Mouse (Mus musculus) CD8-positive naive resting alpha-beta T cell, adult 2 months (primary cell): ENCODE results near the gene Brat1.

Experiments
- DNase-seq, 2 experiments: peaks; one replicate each; pipeline ENCODE4 v3.0.0; 2022; ENCODE audit warnings: low read depth in 2 of 2, low spot score in 2 of 2

The Brat1 gene

DNA sequence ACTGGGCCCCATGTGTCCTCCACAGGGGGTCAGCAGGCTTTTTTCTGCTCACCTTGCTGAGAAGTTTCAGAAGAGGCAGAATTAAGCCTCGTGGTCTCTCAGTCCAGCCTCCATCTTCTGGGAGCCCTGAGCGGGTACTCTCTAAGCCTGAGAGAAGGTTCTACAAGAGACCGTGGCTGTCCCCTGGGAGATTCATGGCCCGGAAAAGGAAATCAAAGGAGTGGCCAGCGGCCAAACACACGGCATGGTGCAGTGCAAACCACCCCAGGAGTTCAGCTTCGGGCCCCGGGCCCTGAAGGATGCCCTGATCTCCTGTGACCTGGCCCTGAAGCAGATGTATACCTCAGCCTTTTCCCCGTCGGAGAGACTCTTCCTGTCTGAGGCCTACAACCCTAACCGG is 36.2 kb downstream of the Brat1 start:
- DNase-seq, result no peak

DNA sequence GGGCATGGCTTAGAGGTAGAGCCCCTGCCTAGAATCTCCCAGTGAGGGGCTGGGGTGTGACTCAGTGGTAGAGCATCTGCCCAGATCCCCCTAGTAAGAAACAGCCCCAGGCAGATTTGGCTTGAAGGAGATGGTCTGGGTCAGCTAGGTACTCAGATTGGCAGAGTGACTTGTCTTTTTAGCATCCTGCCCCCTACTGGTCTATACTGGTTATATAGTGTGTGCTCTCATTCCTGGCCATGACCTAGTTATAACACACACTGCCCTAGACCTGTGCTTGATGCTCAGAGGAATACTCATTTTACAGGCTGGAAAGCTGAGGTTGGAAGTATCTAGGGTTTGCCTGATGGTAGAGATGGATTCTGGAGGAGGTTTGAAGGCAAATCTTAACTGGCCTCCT is 37.1 kb downstream of the Brat1 start:
- DNase-seq, result no peak

DNA sequence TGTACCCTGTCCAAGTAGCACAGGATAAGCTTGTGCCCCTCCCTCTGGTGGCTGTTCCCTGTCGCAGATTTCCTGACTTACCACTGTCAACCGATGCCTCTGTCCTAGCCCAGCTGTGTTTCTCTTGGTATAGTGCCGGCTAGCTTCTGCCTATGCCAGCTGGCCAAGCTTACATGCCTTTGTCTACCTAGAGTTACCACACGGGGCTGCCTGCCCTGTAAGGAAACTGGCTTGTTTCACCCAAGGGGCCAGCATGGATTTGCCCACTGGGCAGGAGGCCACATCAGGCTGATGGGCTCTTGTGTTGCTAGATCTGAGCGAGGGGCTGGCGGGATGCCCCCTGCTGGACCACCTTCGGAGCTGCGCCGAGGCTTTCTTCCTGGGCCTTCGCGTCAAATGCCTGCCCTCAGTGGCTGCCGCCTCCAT is 38.9 kb downstream of the Brat1 start:
- DNase-seq, result no peak

DNA sequence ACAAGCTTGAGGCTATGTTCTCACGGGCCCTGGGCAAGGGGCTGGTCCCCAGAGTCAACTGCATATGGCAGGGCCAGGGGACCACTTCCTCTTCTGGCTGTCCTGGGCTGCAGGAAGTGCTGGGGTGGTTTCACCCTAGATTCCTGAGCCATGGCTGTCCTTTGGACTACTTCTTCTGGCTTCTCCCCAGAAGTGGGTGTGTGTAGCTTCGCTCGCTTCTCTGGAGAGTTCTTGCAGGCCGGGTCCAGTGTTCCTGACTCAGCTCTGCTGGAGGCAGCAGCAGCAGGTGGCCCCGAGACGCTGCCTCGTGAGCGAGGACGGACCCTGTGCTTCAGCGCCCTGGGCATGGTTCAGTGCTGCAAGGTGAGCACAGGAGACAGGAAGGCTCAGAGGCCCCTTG is 43.6 kb downstream of the Brat1 start:
- DNase-seq, result no peak

DNA sequence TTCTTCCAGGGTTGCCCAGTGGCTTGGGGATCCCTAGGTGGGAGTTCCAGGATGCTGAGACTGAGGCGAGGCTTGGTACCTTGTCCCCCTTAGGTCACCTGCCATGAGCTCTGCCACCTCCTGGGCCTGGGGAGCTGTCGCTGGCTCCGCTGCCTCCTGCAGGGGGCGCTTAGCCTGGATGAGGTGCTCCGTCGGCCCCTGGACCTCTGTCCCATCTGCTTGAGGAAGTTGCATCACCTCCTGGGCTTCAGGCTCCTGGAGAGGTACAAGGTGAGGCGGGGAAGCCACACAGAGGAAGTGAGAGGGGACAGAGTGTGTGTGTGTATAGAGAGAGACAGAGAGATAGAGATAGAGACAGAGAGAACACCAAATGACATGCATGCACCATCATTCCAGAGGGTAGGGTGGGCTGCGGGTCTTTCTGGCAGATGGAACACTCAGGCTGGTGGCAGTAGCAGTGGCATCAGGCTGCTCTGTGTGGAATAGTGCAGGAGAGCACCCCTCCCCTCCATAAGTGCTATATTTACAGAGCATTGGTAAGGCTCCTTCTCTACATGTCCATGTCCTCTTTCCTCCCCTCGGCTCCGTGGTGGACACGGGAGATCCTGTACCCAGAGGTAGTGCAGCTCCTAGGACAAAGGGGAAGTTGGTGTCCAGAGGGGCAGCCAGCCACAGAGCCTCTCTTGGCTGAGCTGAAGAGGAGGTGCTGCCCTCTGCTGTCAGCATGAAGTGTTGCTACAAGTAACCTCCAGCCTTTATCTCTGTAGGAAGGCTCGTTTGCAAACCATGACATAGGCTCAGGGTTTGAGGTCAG is 44.5 kb downstream of the Brat1 start:
- DNase-seq, result peak; percentile 37 to 55

DNA sequence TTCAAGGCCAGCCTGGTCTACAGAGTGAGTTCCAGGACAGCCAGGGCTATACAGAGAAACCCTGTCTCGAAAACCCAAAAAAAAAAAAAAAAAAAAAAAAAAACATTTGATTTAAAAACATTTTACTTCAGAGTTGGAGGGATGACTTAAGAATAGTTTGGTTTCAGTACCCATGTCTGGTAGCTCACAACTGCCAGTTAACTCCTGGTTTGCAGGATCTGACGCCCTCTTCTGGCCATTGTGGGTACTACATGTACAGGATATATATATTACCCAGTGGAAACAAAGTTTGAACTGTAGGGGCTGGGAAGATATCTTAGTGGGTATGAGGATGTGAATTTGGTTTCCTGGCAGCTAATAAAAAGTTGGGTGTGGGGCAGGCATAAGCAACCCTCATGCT is 46.1 kb downstream of the Brat1 start:
- DNase-seq, result peak; percentile 47 to 56

DNA sequence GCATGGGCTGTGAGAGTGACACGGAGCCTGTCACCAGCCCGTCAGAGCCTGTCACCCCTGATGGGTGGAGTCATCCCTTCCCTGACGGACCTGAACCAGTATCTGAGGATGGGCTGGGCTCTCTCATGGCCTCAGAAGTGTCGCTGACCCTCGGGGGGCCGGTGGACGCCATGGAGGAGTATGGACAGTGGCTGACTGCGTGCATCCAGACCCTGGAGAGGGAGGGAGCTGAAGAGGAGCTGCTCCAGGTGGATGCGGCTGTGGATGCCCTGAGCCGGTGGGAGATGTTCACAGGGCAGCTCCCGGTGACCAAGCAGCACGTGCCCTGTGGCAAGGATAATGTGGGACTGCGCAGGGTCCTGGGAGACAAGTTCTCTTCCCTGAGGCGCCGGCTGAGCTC is 47.2 kb downstream of the Brat1 start:
- no peak for DNase-seq

DNA sequence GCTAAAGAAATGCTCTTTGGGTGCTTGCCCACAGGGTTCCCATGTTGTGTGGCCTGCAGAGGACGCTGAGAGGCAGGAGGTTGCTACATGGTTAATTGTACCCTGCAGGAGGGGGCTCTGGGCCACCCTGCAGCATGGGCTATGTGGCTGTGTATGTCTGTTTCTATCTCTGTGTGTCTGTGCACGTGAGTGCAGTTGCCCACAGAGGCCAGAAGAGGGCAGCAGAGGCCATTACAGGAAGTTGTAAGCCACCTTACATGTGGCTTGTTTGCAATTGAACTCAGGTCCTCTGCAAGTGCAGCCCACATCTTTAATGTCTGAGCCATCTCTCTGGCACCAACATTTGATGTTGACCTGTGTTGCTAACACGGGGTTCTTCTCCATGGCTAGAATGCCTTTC is 47.8 kb downstream of the Brat1 start:
- no peak for DNase-seq

DNA sequence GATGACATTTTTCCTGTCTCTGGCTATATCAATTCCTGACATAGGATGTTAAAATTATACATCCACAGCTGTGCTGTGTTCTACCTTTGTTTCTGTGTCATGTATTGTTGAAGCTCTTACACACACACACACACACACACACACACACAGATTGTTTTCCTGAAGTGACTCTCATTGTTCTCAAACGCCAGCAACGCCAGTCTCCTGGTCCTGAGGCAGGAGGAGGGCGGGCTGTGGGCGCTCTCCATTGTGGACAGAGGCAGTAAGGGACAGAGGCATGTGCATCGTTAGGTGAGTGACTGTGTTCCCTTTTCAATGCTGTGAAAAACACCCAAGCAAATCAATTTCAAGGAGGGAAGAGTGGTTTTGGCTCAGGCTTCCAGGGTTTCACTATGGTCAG is 48.4 kb downstream of the Brat1 start:
- no peak for DNase-seq

DNA sequence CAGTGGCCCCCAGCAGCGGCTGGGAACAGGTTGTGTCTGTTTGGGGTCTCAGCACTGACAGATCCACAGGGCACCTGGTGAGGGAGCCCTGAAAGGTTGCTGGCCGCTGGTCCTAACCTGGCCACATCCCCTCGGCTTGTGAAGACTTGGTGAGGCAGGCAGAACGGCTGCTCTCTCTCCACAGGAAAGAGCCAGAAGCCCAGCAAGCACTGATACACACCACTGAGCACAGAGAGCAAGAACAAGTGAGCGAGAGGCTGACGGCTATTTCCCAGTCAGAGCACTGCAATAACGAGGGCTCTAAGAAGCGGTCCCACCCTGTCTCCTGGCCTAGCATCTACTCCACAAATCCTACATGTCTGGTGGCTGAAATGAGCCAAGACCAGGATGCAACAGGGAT is 54.1 kb downstream of the Brat1 start:
- DNase-seq, result no peak

DNA sequence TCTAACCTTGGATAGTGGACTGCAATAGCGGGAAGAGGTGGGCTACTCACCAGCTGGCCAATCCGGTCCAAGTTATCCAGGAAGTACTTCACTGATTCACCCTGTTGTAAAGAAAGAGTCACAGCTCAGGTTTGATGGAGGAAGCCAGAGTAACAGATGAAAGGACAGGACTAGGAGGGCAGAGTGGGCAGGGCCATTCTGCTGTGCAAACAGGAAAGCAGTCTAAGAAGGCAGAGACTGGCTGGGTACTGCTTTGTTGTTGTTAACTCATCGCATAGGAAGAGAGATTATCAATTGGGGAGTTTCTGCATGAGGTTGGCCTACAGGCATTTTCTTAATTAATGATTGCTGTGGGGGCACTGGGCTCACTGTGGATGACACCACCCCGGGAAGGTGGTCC is 57.7 kb downstream of the Brat1 start:
- DNase-seq, result no peak

DNA sequence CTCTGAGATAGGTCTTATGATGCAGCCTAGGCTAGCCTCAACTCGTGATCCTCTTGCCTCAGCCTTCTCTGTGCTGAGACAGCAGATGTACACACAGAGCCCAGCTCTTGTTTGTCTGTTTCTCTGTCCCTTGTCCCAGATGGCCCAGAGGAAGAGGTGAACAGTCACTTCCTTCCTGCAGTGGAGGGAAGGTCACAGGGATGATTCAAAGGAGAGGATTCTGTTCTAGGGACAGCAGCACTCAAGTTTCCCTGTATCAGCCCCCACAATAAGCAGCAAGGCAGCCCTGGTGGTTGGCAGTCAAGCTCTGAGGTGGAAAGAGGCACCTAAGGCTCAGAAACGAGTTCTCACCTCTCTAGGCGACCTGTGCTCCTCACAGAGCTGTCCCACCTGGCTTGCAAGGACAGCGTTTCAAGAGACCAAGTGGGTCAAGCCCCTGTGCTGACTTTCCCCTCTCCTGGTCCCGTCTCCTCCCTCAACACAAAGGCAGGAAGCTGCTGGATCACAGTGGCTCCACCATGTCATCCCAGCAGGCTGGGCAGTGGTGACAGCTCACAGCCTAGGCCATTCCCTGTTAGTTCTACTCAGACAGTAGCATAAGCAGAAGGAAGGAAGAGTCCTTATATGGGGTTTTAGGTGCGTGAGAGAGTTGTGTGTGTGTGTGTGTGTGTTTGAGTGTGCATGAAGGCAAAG is 60.3 kb downstream of the Brat1 start:
- DNase-seq, result no peak

DNA sequence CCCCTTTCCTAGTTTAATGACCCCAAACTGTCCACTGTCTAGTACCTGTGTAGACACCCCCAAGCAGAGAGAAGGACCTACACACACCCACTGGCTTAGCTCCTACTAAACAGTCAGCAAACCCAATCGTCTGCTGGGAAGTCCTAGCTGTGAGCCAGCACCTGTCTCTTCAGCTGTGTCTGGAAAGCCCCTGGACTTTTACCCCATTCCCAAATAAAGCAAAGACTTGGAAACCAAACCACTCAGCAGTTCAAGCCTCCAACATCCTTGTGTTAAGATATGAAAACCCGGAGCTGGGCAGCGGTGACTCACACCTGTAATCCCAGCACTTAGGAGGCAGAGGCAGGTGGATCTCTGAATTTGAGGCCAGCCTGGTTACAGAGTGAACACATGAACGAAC is 61.8 kb downstream of the Brat1 start:
- no peak for DNase-seq

DNA sequence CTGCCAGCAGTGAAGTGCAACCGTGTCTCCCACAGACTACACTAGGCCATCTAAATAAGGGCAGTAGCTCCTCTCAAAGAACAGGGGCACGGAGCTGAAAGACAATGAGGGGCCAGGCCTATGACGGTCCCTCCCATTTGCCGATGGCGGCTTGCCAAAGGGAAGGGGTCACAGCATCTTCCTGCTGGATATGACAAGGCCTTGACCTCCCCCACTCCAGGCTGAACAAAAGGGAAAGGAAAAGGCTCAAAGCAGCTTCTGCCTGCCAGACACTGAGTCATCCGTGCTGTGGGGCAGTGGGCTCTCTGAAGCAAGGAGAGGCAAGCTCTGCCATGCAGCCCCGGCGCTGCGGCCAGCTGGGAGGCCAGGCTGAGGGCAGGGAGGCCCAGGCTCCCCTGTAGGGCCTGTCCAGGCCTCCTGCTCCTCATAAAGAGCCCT is 62.9 kb downstream of the Brat1 start:
- DNase-seq, result no peak

DNA sequence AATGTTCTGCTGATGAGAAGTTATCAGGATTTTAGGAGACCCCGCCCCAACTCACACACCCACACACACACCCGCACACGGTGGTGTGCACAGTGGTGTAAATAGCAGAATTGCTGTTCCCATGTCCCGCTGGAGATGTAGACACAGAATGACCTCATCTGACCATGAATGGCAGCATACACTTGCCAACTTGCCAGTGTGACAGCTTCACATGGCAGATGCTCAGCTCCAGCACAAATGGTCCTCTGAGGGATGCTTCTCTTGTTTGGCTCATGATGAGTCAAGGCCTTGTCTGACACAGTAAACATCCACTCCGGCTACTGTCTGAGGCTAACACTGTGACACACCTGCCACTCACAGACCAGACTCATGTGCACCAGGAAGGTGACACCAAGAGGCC is 63.5 kb downstream of the Brat1 start:
- DNase-seq, result no peak
